Mouse (Mus musculus): Measurements from ENCODE around the gene Hook2.

Hook2 gene

DNA sequence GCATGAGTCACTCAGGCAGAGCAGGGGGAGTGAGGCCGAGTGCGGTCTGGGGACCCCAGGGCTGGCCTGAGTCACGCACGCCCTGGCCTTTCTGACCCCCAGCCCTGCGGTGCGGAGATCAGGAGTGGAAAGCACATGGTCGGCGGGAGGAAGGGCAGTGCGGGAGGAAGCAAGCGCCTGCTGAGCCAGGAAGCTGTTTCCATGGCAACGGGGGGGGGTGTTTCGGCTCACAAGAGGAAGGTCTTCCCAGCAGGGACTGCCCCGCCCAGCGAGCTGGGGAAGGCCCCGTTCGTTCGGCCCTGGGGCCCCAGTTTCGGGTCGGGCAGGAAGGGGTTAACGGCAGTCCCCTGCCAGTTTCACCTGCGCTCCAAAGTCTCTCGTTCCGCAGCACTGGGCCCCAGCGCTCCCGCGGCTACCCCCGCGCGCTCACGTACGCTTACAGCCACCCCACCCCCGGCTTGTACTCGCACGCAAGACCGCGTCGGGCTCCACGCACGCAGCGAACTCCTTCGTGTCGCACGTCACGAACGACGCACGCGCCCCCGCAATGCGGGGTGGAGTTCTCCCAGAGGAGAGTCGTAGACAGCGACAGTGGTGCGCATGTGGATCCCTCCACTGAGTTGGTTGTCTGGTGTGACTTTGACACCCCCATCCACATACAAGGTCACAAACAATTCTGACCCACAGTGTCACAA lies 4.6 kb upstream of the Hook2 start:
- in situ Hi-C loops (cut with MboI; ENCODE audit: low sequenced_read_pairs) = no loop called here

DNA sequence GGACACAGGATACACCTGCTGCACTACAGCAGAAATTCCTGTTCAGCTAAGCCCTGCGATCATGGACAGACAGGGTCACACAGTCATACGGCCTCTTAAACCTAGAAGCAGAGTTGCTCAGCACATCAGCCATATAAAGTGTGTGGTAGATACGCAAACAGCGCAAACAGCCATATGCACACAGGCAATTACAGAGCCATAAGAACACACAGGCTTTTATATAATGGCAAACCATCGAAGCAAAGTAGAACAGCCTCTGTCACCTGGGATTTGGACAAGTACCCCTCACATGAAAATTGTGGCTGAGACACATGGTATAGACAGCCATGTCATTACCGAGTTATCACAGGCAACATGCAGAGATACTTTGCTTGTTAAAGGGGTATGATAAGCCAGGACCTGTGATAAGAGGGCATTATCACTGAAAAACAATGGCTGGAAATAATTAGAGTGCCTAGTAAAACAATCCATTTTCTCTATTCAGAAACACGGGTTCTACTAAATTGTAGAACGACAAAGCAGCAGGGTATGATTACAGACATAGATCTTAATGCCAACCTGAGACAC lies 3.9 kb upstream of the Hook2 start:
- in situ Hi-C loops (cut with MboI; ENCODE audit: low sequenced_read_pairs) = no loop called here

DNA sequence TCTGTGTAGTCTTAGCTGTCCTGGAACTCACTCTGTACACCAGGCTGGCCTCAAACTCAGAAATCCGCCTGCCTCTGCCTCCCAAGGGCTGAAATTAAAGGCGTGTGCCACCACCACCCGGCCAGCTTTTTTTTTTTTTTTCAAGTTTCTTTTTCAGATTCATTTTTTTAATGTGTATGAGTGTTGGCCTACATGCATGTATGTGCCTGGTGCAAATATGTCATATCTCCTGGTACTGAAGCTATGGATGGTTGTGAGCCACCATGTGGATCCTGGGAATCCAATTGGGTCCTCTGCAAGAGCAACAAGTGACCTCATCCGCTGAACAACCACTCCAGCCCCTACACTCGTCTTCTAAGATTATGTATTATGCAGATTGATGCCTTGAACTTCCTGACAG lies 3.0 kb upstream of the Hook2 start:
- in situ Hi-C loops (cut with MboI; ENCODE audit: low sequenced_read_pairs) = no loop called here

DNA sequence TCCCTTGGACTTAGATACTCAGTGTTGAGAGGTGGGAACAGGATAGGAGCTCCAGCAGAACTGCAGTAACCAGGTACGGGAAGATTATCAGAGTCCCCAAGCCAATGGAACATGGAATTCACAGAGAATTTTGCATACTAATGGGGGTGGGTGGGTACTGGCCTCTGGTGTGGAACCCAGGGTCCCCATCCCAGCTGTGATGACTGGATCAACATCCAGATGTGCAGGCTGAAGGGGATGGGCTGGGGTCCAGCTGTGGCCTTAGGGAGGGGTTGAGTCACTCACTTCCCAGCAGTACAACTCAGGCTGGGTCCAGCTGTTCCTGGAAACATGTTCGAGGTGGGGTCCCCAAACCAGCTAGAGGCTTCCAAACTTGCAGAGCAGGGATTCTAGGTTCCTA lies 2.5 kb upstream of the Hook2 start:
- in situ Hi-C loops (cut with MboI; ENCODE audit: low sequenced_read_pairs) = no loop called here

DNA sequence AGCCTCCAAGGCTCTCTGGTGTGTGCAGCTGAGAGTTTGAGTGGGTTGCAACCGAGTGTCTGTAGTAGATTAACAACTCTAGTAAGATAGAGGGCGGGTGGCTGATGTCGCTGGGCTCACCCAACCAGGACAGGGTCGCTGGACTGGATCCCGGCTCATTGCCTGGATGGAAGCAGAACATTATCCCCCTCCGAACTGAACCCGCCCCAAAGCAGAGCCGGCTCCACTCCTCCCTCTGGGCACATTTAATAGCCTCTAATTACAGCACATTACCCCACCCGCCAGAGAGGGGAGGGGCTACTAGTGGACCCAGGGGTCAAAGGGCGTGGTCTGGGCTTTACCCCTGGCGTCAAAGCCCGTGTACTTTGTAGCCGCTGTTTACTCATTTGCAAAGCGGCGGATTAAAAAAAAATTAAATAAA lies 1.1 kb upstream of the Hook2 start:
- in situ Hi-C loops (cut with MboI; ENCODE audit: low sequenced_read_pairs) = no loop called here

DNA sequence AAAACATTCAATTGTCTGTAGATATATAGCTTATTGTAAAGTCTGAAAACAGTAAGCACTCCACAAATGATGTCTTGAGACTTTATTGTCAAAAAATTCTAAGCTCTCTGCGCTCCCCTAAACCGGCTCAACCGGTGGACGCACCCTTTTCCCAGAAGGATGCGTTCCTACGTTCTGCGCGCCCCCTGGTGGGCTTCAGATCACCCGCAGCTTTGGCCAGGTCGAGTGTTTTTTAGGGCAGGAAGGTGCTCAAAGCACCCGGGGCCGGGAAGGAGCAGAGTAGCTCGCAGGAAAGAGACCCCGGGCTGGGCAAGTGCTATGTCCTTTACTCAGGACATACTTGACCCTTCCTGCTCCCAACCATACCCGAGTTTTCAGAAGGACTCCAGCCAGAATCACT lies 593 bp upstream of the Hook2 start:
- in situ Hi-C loops (cut with MboI; ENCODE audit: low sequenced_read_pairs) = no loop called here

DNA sequence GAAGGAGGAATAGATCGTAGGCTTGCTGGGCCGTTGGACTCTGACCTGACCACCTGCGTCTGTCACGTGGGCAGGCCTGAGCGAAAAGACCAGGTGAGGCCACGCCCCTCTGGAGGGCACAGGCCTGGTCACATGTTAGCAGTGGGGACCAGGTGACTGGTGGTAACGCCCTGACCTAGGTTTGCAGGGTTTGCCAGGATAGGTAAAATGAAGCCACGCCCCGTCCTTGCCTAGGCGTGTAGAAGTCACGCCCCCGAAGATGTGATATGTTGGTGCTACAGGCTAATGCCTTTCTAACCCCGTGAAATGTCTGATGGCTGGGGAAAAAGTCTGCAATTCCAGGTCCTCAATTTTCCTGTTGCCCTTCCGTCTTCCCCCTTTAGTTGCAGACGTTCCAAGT lies 433 bp downstream of the Hook2 start:
- in situ Hi-C loops (cut with MboI; ENCODE audit: low sequenced_read_pairs) = no loop called here

DNA sequence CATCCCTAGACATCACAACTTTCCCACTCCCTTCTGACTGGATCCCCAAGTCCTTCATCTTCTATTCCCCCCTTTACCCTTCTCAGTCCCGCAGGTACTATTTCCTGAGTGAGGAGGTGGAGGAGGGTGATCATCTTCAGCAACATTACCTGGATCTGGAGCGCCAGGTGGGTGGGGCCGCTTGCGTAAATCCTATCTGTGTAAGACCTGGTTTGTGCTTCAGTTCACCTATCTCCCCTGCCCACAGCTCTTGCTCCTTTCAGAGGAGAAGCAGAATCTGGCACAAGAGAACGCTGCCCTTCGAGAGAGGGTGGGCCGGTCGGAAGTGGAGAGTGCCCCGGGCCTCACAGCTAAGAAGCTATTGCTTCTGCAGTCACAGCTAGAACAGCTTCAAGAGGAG lies 4.0 kb downstream of the Hook2 start:
- in situ Hi-C loops (cut with MboI; ENCODE audit: low sequenced_read_pairs) = no loop called here

DNA sequence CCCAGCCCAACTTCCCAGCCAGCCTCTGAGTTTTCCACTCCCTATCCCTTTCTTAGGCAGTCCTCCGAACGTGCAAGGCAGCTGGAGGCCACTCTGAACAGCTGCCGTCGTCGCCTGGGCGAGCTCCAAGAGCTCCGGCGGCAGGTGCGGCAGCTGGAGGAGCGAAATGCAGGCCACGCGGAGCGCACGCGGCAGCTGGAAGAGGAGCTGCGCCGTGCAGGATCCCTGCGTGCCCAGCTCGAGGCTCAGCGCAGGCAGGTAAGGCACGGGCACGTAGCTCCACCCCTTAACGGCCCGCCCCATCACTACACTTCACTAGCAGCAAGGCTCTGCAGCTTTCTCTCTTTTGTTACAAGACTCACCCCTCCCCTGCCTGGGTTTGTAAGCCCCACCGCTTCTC lies 5.3 kb downstream of the Hook2 start:
- in situ Hi-C loops (cut with MboI; ENCODE audit: low sequenced_read_pairs) = no loop called here

DNA sequence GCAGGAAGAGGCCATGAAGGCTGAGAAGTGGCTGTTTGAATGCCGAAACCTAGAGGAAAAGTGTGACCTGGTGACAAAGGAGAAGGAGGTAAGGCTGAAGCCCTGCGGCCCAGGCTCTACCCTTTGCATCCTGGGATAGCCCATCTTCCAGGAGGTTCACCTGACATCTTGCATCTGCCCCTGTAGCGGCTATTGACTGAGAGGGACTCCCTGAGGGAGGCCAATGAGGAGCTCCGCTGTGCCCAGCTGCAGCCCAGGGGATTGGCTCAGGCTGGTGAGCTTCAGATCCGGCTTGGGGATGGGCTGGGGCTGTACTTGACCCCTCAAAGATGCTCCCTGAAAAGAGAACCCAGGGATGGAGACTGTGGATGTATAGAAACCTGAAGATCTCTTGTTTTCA lies 6.6 kb downstream of the Hook2 start:
- in situ Hi-C loops (cut with MboI; ENCODE audit: low sequenced_read_pairs) = no loop called here

DNA sequence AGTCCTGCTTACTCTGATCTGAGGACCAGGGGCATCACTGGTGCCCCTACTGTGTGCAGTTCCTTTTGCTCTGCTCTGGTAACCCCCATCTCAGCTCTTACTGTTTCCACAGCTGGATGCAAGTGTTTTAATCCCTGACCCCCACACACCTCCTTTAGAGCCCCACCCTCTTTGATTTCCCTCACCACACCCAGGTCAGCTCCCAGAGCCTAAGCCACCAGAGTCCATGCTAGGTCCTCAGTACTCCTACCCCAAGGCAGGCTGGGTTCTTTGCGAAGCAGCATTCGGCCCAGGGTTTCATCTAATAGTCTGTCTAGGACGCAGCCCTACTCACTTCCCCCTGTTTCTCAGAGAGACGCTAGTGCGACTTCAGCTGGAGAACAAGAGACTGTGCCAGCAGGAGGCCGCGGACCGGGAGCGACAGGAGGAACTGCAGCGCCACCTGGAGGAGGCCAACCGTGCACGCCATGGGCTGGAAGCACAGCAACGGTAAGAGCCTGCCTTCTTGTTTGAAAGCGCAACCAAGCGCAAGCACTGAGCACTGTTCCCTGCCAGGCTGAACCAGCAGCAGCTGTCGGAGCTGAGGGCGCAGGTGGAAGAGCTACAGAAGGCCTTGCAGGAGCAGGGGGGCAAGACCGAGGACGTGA lies 7.4 kb downstream of the Hook2 start:
- in situ Hi-C loops (cut with MboI; ENCODE audit: low sequenced_read_pairs) = no loop called here

DNA sequence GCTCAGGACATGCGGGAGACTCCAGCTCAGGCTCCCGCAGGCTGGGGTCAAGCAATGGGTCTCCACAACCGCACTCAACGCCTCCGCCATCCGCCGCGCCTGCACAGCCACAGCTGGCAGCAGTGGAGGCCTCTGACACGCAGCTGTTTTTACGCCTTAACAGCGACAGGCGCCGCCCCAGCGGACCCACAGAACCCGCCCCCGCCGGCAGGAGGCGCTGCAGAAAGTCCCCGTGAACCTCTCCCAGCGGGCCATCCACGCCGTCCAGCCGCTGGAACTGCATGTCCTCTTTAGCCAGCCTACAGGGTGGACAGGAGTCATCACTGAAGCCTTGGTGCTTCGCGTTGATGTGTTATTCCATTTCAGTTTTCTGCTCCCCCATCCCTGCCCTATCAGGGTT lies 17.3 kb downstream of the Hook2 start:
- in situ Hi-C loops (cut with MboI; ENCODE audit: low sequenced_read_pairs) = no loop called here

DNA sequence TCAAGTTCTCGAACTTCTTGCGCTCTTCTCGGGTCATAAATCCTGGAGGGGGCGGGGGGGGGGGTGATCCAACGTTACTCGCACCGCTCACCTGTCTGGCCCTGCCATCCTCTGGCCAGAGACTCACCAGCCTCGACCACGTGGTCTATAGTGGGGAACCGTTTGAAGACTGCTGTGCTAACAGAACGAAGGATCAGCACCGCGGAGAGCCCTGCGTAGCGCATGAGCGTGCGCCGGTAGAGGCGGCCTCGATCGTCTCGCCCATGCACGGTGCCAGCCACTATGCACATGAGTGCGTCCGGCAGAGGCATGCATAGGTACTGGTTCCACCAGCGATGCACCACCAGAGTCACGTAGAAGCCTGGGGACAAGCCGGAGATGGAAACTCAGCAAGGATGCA lies 20.8 kb downstream of the Hook2 start:
- in situ Hi-C loops (cut with MboI; ENCODE audit: low sequenced_read_pairs) = no loop called here

DNA sequence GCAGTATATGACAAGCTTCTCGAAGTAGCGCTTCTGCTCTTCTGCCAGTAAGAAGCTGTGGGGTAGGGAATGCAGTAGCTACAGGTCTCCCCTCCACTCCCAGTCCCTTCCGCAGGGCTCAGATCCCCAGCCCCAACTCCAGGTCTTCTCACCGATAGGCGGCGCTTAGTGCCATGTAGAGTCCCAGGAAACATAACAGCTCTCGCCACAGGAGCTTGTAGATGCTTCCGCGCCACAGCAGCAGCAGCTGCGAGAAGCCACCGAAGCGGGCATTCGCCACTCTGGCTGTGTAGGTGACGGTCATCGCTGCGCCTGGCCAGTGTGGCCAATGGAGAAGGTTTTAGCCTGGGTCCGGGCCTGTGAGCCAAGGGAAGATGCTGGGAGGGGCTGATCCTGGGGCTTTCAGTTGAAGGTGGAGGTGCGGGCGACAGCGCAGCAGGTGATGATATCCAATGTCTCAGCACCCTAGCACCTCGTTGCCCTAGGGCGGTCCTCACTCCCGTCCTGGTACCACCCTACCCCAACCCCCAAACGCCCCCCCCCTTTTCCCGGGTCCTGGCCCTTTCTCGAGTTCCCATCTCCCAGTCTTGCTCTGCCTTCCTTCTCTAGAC lies 22.9 kb downstream of the Hook2 start:
- in situ Hi-C loops (cut with MboI; ENCODE audit: low sequenced_read_pairs) = no loop called here

DNA sequence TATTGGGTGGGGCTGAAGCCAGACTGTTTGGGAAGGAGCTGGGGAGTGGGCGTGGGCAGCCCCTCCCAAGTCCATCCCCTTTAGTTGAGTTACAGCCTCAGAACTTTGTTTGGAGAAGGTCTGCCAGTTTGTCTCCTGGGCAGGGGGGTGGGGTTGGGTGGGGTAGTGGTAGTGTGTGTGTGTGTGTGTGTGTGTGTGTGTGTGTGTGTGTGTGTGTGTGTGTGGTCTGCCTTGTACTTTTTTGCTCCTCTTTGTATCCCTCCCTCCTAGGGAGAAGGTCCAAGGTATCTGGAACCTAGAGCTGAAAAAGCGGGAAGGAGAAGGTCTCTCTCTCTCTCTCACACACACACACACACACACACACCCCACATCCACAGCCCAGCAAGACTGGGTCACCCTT lies 24.0 kb downstream of the Hook2 start, which contains the start of gene Best2:
TSS of gene Best2 (minus strand) at position 101 of the 400 bp plus-strand sequence.
- in situ Hi-C loops (cut with MboI; ENCODE audit: low sequenced_read_pairs) = no loop called here

DNA sequence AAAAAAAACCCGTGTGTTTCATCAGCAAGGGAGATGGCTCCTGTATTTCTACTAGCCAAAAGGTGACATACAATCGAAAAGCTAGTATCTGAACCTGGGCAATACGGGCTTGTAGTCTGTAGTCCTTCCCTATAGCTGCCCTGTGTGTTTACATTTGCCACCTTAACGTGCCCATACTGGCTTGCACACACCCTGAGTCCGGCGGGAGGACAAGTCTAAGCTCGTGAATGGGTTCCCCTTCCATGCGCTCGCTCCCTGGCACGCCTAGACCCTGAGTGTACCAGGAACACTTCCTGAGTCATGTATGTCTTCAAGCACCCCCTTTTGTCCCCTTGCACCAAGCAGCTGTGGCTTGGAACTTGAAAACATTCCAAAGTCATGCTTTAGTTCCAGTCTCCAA lies 26.3 kb downstream of the Hook2 start:
- in situ Hi-C loops (cut with MboI; ENCODE audit: low sequenced_read_pairs) = no loop called here

DNA sequence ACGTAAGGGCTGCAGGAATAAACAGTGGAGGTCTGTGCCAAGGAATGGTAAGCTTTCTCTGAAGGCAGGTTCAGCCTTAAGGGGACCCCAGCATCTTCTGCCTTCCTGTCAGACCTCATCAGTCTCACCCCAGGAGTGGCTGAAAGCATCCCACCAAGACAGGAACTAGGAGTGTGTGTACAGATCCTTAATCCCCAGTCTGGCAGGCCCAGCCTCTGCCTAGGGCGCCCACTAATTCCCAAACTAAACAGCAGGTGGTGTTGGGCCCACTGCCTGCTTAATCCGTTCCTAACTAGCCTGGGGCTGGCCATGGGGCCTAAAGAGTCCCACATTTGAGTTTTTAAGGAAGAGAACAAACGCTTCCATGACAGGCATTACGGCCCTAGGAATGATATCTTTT lies 26.8 kb downstream of the Hook2 start:
- in situ Hi-C loops (cut with MboI; ENCODE audit: low sequenced_read_pairs) = no loop called here

DNA sequence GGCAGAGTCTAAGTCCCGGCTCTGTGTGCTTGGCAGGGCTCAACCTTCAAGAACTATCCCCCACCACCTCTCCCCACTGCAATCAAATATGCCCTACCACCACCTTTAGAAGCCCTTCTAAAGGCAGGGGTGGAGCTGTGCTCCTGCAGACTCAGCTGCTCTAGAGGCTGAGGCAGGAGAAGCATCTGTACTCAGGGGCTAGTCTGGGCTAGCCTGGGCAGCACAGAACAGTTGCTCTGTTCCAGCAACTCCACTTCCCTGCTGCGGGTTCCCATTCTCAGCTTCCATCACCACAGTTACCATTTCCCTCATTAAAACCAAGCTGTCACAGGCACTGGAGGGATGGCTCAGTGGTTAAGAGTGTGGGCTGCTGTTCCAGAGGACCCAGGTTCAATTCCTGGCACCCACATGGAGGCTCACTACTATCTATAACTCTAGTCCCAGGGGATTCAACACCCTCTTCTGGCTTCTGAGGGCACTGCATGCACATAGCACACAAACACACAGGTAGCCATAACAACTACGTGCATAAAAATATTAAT lies 31.2 kb downstream of the Hook2 start:
- in situ Hi-C loops (cut with MboI; ENCODE audit: low sequenced_read_pairs) = no loop called here

DNA sequence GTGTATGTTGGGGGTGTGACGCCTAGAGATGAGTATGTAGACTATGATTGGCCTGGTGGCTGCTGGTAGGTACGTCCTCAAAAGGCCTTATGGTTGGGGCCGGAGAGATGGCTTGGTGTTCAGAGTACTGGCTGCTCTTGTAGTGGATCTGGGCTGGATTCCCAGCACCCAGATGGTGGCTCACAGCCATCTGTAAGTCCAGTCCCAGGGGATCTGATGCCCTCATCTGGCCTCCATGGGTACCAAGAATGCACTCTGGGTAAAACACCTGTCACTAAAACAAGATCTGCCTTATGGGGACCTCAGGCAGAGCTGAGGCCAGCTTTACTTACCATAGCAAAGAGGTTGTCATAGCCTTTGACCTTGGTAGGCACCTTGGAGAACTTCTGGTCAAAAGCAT lies 33.4 kb downstream of the Hook2 start:
- in situ Hi-C loops (cut with MboI; ENCODE audit: low sequenced_read_pairs) = no loop called here

DNA sequence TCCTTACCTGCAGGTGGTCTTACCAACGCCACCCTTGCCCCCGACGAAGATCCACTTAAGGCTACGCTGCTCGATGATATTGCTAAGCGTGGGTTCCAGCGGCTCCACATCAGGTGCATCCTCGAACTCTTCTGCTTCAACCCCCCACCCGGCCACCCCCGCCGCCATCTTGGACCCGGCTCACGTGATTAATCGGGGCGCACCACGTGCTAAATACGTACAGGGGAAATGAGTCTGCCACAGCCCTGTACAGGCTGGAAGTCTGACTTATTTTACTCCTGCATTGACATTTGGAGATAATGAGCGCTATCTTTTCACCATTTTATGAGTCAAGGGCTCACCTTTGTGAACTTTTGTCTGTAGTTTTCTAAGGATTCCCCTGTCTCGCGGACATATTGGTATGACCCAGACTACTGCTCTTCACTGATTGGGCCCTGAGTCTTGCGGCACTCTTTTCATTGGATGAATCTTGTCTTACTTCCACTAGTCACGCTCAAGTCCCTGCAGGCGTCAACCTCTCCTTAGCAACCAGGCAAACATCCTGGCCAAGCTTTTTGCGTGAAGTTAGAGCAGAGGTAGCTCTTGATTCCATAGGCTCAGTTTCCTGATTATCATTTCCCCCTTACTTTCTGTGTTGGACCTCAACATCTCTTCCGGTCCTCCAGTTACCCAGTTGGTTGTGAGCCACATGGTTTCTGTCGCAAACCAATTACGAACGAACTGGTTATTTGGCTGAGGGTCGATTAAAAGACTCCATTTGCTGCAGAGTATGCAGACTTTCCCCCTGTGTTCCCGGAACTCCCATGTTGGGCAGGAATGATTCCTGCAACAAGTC lies 34.9 kb downstream of the Hook2 start, which contains the start of gene Asna1:
TSS of gene Asna1 (minus strand) at position 184 of the 835 bp plus-strand sequence.
- in situ Hi-C loops (cut with MboI; ENCODE audit: low sequenced_read_pairs) = no loop called here
